Mouse (Mus musculus) heart, embryonic 10.5 days (tissue): ENCODE data around the gene Zfp58. TPM values are rescaled to one million over a fixed set of nuclear protein-coding genes. Genes with fewer than 3 reads are reported as not detected.
"Not testable (repeated sequence)": the region's sequence is repeated elsewhere in the genome, so short reads cannot be mapped to it uniquely, and the experiment has no call there.

Source experiments
- DNase-seq: peaks from one replicate; pipeline ENCODE4 v3.0.0-alpha.2; 2017; ENCODE audit warnings: low spot score
- H3K27ac ChIP-seq: fragments of 300-500 bp; sonication (generic); 2 replicates; pipeline ENCODE4 v1.5.1; 2016; ENCODE audit warnings: mild to moderate bottlenecking
- H3K27me3 ChIP-seq: fragments of 300-500 bp; sonication (generic); 2 replicates; pipeline ENCODE4 v1.6.1; 2016; ENCODE audit warnings: mild to moderate bottlenecking; ENCODE audit not compliant: poor library complexity, insufficient read depth, severe bottlenecking
- H3K36me3 ChIP-seq: fragments of 300-500 bp; sonication (generic); 2 replicates; pipeline ENCODE4 v1.6.1; 2016; ENCODE audit warnings: mild to moderate bottlenecking, moderate library complexity
- H3K4me1 ChIP-seq: fragments of 300-500 bp; sonication (generic); 2 replicates; pipeline ENCODE4 v1.6.1; 2016; ENCODE audit warnings: mild to moderate bottlenecking
- H3K4me3 ChIP-seq: fragments of 300-500 bp; sonication (generic); 2 replicates; pipeline ENCODE4 v1.5.1; 2016; ENCODE audit warnings: mild to moderate bottlenecking, moderate library complexity
- H3K9me3 ChIP-seq: fragments of 300-500 bp; sonication (generic); 2 replicates; pipeline ENCODE4 v1.6.1; 2016; ENCODE audit warnings: mild to moderate bottlenecking, moderate library complexity
- WGBS: fragments of 180-500 bp; shearing (Covaris S2); methylation state at CpG from one replicate; pipeline ENCODE4 v1.1.7; 2016; 5-methylcytosine and 5-hydroxymethylcytosine counted together
- polyA plus RNA-seq: library from polyadenylated mRNA; unstranded; fragments of >200 nt; fragmentation: Nextera tagmentation; extraction: Ambion mirVana; gene quantifications from 2 replicates; pipeline ENCODE4 v1.2.1, GENCODE M21; 2016

Gene Zfp58
- polyA plus RNA-seq, result 9.6 and 12.9 TPM in 2 replicates

DNA sequence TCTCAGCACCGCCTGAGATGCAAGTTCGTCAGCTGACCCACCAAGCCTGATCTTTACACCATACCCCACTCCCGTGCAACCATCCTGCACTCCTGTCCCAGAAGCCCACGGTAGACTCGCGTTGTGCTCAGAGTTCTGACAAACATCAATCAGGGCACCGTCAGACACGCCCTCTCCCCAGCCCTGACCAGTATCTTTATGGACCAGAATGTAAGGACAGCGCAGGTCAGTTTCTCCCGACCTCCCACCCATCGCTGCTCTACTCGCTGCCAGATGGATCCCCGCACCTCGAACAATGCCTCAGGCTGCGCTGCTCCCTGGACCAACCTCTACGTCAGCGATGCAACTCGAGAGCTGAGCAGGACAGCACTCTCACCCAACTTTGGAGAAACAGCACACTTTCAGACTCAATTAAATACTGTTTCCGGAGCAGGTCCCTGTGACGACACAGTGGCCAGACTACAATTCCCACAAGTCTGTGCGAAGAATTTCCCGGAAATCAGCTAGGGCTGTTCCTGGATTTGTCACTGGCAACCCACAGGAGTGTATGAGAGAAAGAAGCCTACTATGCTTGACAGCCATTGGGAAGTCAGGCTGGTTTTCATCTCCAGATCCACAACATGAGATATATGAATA lies at the start of gene Zfp58:
Zfp58 (minus strand) TSS at position 472 of the 636 bp plus-strand sequence.
- Histone ChIP-seq H3K36me3 (peaks cover 8% of the 10 kb centered on the region; the same call in 1 of the 2 replicates), H3K4me1 (peaks cover 8% of the 10 kb centered on the region), H3K4me3 (peak within 1 kb of the TSS; percentile 80), H3K27me3 (no peaks in the 10 kb centered on the region), H3K27ac (peak within 1 kb of the TSS; percentile 89), H3K9me3 (no peaks in the 10 kb centered on the region)
- peak; percentile 94 for DNase-seq
- WGBS, result under 1% methylated on average over 22 of the region's 22 CpGs

DNA sequence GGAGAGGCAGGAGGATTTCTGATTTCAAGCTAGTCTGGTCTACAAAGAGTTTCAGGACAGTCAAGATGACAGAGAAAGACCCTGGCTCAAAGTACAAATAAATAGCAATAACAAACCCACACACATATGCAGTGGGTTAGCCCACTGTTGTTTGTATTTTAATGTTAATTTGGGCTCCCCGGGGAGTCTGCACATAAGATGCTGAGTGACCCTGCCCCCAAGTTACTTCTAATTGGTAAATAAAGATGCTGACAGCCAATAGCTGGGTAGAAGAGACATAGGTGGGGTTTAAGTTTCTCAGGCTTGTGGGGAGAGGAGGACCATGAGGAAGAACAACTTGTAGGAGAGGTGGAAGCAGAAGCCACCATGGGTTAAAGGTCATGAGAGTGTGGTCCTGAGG lies 45.6 kb upstream of the Zfp58 start:
- peaks cover 51% of the 10 kb centered on the region for H3K36me3 ChIP-seq
- H3K27me3 ChIP-seq, result no peaks in the 10 kb centered on the region
- no peak overlapping the region for H3K4me3 ChIP-seq
- H3K9me3 ChIP-seq, result no peaks in the 10 kb centered on the region
- no peaks in the 10 kb centered on the region for H3K4me1 ChIP-seq
- no peak overlapping the region for H3K27ac ChIP-seq
- WGBS, result 90% methylated on average over 1 of the region's 1 CpGs
- DNase-seq, result no peak

DNA sequence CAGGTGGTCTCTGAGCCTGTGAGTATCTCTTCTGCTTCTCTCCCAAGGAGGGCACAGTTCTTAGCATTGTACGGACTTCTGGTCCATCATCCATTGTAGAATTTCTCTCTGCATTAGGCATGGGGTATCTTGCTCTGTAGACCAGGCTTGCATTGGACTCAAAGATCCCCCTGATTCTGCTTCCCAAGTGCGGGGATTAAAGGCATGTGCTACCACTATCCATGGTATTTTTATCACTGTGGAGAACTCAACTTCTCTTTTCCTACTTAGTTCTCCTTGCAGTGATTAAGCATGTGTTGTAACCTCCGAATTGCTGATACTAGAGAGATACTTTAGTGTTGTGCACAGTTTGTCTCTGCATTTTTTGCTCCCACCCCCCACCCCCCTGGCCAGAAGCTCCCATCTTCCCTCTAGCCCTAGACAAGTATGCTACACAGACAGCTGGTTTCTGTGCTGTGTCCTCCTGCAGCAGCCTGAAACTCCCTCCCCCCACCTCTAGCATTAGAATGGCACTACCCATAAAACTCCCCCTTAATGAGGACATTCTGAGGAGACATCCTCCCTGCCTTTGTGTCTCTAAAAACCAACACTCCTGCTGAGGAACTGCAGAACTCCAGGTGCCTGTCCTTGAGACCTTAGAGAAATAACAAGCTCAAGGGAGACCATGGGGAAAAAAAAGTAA lies 26.8 kb upstream of the Zfp58 start:
- H3K27me3 ChIP-seq, result no peaks in the 10 kb centered on the region

DNA sequence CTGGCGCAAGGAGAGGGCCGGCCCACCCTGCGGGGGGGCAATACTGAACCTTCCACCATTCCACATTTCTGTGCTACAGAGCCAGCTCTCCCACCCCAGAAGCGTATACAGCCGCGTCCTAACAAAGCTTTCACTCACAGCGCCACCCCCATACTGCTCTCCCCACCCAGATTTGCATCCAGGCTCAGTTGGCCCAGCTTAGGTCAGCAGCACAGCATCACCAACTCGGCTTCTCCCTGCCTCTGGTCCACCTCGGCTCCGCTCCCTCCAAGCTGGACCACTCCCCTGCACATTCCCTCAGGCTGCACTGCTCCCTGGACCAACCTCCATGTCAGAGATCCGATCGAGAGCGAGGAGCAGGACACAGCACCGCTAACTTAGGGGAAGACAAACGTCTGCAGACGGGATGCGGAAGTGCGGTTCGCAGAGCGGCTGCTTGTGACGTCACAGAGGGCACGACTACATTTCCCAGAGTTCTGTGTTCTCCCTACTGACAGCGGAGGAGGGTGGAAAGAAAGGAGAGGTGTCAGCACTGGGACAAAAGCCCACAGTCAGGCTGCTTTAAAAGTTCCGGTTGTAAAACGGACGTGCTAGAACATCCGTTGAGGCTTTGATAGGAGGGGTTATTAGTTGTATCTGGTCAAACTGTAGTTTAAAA lies 25.5 kb upstream of the Zfp58 start, which contains the start of the genes Gm26965 and Zfp87:
Gm26965 (minus strand) TSS at position 399 of the 658 bp plus-strand sequence.
Zfp87 (minus strand) TSS at position 425 of the 658 bp plus-strand sequence.
- DNase-seq, result peak; percentile 97
- Histone ChIP-seq H3K4me1 (peaks cover 12% of the 10 kb centered on the region), H3K4me3 (peak within 1 kb of the TSS; percentile 89), H3K36me3 (peaks cover under 1% of the 10 kb centered on the region), H3K27me3 (no peaks in the 10 kb centered on the region), H3K9me3 (no peaks in the 10 kb centered on the region), H3K27ac (peak within 1 kb of the TSS; percentile 88)
- under 1% methylated on average over 27 of the region's 27 CpGs for WGBS

More for the DNA sequence above, 26.8 kb upstream of the Zfp58 start:
- H3K9me3 ChIP-seq, result no peaks in the 10 kb centered on the region
- no peaks in the 10 kb centered on the region for H3K36me3 ChIP-seq
- DNase-seq, result no peak
- no peak overlapping the region for H3K4me3 ChIP-seq
- 69% methylated on average over 3 of the region's 3 CpGs for WGBS
- H3K27ac ChIP-seq, result no peak overlapping the region
- H3K4me1 ChIP-seq, result peaks cover 12% of the 10 kb centered on the region

DNA sequence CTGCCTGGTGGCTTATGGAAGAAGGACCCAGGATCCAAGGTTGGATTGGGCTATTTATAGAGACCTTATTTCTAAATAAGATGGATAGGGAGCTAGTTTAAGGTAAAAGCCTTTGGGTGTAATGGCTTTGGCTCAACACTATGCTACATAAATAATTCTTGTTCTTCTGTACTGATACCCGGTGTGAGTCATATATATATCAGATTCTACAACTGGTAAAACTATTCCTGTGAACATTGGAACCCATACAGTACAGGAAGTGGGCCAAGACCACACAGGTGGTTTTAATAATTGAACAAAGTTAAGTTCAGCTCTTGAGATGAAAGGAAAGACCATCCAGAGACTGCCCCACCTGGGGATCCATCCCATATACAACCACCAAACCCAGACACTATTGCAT lies 553 bp upstream of the Zfp58 start:
- WGBS, result 63% methylated on average over 1 of the region's 1 CpGs
- Histone ChIP-seq H3K36me3 (peaks cover 2% of the 10 kb centered on the region; the same call in 1 of the 2 replicates), H3K9me3 (no peaks in the 10 kb centered on the region), H3K4me1 (peaks cover 8% of the 10 kb centered on the region), H3K4me3 (no peak overlapping the region), H3K27ac (no peak overlapping the region), H3K27me3 (no peaks in the 10 kb centered on the region)
- DNase-seq, result no peak

DNA sequence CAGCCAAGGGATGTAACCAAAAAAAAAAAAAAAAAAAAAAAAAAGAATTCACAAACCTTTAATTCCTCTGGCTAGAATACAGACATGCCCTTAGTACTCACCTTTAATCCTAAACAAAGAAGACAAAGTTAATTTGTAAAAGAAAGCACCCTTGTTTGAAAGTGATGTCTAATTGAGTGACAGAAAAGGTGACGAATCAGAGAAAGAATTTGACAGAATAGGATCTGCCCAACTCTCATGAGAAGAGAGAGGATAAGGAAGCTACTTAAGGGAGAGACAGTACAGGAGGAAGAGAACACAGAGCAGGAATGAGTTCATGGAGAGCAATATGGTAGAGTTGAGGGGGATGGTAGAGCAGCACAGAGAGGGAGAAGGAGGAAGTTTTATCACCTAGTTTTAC lies 4.7 kb downstream of the Zfp58 start:
- H3K4me1 ChIP-seq, result peaks cover 8% of the 10 kb centered on the region
- 91% methylated on average over 1 of the region's 1 CpGs for WGBS
- H3K36me3 ChIP-seq, result peaks cover 54% of the 10 kb centered on the region
- no peak overlapping the region for H3K27ac ChIP-seq
- no peak for DNase-seq
- peaks cover 11% of the 10 kb centered on the region for H3K9me3 ChIP-seq
- H3K4me3 ChIP-seq, result no peak overlapping the region
- no peaks in the 10 kb centered on the region for H3K27me3 ChIP-seq

DNA sequence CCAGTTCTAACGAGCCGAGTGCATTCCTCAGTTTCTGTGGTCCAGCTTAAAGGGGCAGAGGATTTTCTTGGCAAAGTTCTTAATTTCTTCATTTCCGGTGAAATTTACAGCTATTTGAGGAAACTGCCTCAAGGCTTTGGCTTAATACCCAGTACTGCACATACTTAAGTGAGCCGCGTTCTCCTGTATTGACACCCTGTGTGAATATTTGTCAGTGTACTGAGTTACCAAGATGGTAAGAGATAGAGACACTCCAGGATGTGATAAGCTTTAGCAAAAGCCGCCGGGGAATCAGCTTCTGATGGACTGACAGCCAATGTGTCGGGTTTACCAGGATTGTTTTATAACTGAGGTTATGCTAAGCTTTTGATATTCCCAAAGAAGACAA lies 15.9 kb downstream of the Zfp58 start:
- Histone ChIP-seq H3K27ac (peak overlapping the region; percentile 85), H3K27me3 (no peaks in the 10 kb centered on the region), H3K4me3 (peak overlapping the region; percentile 68), H3K36me3 (peaks cover 8% of the 10 kb centered on the region), H3K4me1 (no peaks in the 10 kb centered on the region), H3K9me3 (0 out of 2 replicates have a peak, but pooled peaks cover 2% of the 10 kb centered on the region)
- DNase-seq, result no peak
- 29% methylated on average over 8 of the region's 8 CpGs for WGBS

DNA sequence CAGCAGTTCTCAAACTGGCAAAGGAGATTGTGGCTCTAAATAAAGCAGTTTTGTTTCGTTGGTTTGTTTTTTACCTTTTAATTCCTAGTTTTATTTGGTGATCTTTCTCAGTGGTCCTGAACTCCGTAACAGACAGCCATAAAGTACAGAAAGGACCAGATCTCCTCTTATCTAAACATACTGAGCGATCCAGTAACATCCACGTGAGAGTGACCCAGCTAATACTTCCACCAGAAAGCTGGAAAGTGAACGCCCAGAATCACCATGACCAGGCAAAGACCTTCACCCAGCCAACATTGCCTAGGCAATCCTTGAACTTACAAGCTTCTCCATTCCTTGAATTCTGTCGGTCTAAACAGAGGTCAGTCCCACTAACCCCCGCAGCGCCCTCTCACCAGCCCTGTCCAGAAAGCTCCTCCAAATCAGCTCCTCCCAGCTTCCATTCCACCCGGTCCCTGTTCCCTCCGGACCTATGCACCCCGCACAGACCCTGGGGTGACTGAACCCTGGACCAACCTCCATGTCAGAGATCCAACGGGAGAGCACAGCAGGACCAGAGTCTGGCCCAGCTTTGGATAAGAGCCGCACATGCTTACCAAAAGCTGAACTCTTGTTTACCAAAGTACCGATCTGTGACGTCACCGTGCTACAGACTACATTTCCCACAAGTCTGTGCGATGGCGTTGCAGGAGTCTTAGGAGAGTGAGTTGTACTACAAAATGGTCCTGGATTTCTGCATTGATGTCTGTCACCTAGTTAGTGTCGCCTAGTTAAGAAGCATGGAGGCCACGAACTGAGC lies 16.5 kb downstream of the Zfp58 start, which contains the start of gene Zfp874b:
Zfp874b (minus strand) TSS at position 634 of the 799 bp plus-strand sequence.
- peak within 1 kb of the TSS; percentile 68 for H3K4me3 ChIP-seq
- H3K27ac ChIP-seq, result peak within 1 kb of the TSS; percentile 85
- H3K36me3 ChIP-seq, result peaks cover 4% of the 10 kb centered on the region; the same call in 1 of the 2 replicates
- peak; percentile 92 for DNase-seq
- H3K9me3 ChIP-seq, result no peaks in the 10 kb centered on the region
- WGBS, result 3% methylated on average over 20 of the region's 20 CpGs
- H3K27me3 ChIP-seq, result no peaks in the 10 kb centered on the region
- no peaks in the 10 kb centered on the region for H3K4me1 ChIP-seq

DNA sequence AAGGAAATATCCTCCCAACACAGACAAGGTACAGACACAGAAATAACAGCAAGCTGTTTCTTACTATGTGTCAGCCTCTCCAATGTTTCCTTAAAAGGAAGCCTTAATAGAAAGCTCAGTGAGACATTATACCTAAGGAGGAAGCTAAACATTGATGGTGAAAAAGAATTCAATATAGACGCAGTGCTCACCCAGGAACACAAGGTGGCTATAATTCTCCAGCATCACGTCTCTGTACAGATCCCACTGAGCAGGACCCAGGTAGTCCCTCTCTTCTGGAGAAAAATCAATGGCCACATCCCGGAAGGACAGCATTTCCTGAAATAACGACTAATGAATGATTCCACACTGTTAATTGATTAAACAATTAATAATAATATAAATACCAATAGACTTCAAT lies 18.8 kb downstream of the Zfp58 start:
- H3K27ac ChIP-seq, result no peak overlapping the region
- no peaks in the 10 kb centered on the region for H3K4me1 ChIP-seq
- DNase-seq, result no peak
- no peaks in the 10 kb centered on the region for H3K9me3 ChIP-seq
- H3K27me3 ChIP-seq, result no peaks in the 10 kb centered on the region
- H3K4me3 ChIP-seq, result no peak overlapping the region
- H3K36me3 ChIP-seq, result no peaks in the 10 kb centered on the region
- WGBS, result 69% methylated on average over 4 of the region's 4 CpGs

DNA sequence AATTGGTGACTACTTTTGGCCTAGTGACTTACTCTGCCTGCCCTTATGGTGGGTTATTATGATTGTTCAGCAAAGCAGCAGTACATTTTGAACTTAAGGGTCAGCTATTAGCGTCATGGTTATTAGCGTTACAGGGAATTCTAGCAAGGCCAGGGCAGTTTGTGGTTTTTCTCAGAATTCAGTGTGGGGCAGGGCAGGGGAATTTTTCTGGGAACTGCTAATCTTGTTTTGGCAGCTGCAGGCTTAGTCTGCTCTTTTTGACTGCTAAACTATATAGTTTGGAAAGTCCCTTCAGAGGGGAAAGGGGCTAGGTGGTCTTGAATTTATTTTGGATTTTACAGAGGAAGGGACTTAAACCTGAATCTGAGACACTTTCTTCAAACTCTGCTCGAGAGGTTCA lies 31.1 kb downstream of the Zfp58 start:
- peaks cover 22% of the 10 kb centered on the region for H3K36me3 ChIP-seq
- WGBS, result 83% methylated on average over 3 of the region's 3 CpGs
- DNase-seq, result no peak
- H3K9me3 ChIP-seq, result no peaks in the 10 kb centered on the region
- no peak overlapping the region for H3K4me3 ChIP-seq
- no peaks in the 10 kb centered on the region for H3K4me1 ChIP-seq
- H3K27me3 ChIP-seq, result no peaks in the 10 kb centered on the region
- H3K27ac ChIP-seq, result no peak overlapping the region

DNA sequence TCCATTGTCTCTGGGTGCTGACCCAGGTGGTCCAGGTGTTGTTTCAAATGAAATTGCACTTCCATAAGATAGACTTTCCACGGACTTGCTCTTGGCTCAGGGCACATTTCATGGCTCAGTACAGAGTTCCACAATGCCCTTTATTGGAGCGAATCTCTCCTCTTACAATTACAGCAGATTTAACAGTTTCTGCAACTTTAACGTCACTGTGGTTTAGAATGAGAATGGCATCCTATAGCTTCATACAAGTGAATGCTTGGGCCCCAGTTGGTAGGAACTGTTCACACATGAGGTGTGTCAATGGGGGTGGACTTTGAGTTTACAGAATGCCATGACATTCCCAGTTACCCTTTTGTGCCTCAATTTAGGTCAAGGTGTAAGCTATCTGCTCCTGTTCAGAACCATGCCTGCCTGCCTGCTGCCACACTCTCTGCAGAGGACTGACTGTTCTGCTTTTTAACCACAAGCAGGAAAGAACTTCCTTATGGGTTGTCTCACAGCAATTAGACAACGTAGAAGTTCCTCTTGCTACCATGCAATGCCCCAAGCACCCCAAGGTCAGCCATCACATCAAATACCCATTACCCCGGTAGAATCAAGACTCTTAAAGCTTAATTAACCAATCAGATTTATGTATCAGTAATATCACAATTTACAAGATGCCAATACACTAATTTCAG lies 36.7 kb downstream of the Zfp58 start:
- H3K27ac ChIP-seq, DNase-seq, H3K27me3 ChIP-seq, H3K36me3 ChIP-seq, H3K9me3 ChIP-seq, H3K4me3 ChIP-seq, H3K4me1 ChIP-seq: not testable (repeated sequence)
- 74% methylated on average over 3 of the region's 5 CpGs for WGBS

DNA sequence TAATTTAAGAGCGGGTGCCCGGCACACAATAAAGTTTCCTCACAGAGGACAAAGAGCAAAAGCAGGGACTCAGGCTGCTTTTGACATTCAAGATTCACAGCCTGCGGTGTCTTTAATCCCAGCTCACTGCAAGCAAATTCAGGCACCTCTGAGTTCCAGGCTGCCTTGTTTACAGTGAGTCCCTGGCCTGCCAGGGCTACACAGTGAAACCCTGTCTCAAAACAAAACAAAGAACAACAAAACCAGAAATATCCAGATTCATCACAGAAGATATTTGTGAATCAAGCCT lies 48.4 kb downstream of the Zfp58 start:
- peaks cover 10% of the 10 kb centered on the region; the same call in 1 of the 2 replicates for H3K36me3 ChIP-seq
- H3K27ac ChIP-seq, result peak overlapping the region; percentile 82
- DNase-seq, result no peak
- no peaks in the 10 kb centered on the region for H3K27me3 ChIP-seq
- H3K9me3 ChIP-seq, result no peaks in the 10 kb centered on the region
- 10% methylated on average over 3 of the region's 3 CpGs for WGBS
- peak overlapping the region; percentile 69 for H3K4me3 ChIP-seq
- no peaks in the 10 kb centered on the region for H3K4me1 ChIP-seq
